In genomic region chrX:99119510-99119909, GRCm38 (mm10) we compare ENCODE assay signal across 17 mouse cellular contexts.
"Had no signal": no experiment of that assay in that cellular context is flagged by ENCODE, and none has a peak within 500 bp of the region (broad histone marks: within the 10 kb centered on the region; RNA-seq: fewer than 3 reads in every experiment).

No protein-coding gene starts in this region.

- H3K4me3 ChIP-seq: neural tube, embryonic 12.5 days; neural tube, embryonic 13.5 days; neural tube, embryonic 15.5 days; stomach, embryonic 15.5 days had no signal

- DNase-seq: retina, postnatal 1 day; right cerebral cortex, adult 18-20 months; right cerebral cortex, postnatal 14 days; right cerebral cortex, postnatal 25 days; right cerebral cortex, postnatal 4 days; spleen, adult 18-20 months; thymus, adult 18-20 months; thymus, adult 2 months; thymus, postnatal 14 days; thymus, postnatal 25 days; thymus, postnatal 36 days; thymus, postnatal 4 days had no signal

- H3K27ac ChIP-seq: neural tube, embryonic 12.5 days; neural tube, embryonic 13.5 days; neural tube, embryonic 15.5 days; stomach, embryonic 15.5 days; stomach, postnatal 0 days had no signal
